Mouse (Mus musculus) embryo, embryonic 10 days (tissue): Measurements from ENCODE around the gene Sstr3.

Source experiments
- DNase-seq: peaks from one replicate; pipeline ENCODE4 v3.0.0-alpha.2; 2015; ENCODE audit warnings: low spot score

The Sstr3 gene

GRCm38 (mm10) chr15:78544561-78545001 is at the start of gene Sstr3:
Gene Sstr3 (minus strand): TSS chr15:78544685.
- DNase-seq = no peak

GRCm38 (mm10) chr15:78593896-78594425 is 49.5 kb upstream of the Sstr3 start:
- DNase-seq = no peak

- DNase-seq = no peak
Observed at GRCm38 (mm10) chr15:78592452-78592968, 48.0 kb upstream of the Sstr3 start.

GRCm38 (mm10) chr15:78591680-78592451 is 47.4 kb upstream of the Sstr3 start:
- no peak for DNase-seq

- no peak for DNase-seq
Observed at GRCm38 (mm10) chr15:78590785-78591184, 46.3 kb upstream of the Sstr3 start.

GRCm38 (mm10) chr15:78589936-78590335 is 45.5 kb upstream of the Sstr3 start:
- DNase-seq = no peak

GRCm38 (mm10) chr15:78588900-78589299 is 44.4 kb upstream of the Sstr3 start:
- DNase-seq = no peak

- DNase-seq = no peak
Observed at GRCm38 (mm10) chr15:78588049-78588448, 43.6 kb upstream of the Sstr3 start.

GRCm38 (mm10) chr15:78587050-78587994 is 42.8 kb upstream of the Sstr3 start:
- DNase-seq = peak; percentile 85

GRCm38 (mm10) chr15:78585404-78585803 is 40.9 kb upstream of the Sstr3 start:
- no peak for DNase-seq

GRCm38 (mm10) chr15:78583352-78583751 is 38.9 kb upstream of the Sstr3 start:
- no peak for DNase-seq

GRCm38 (mm10) chr15:78576284-78576810 is 31.9 kb upstream of the Sstr3 start:
- no peak for DNase-seq

- no peak for DNase-seq
Observed at GRCm38 (mm10) chr15:78572658-78573397, 28.3 kb upstream of the Sstr3 start, which contains the start of gene Rac2. Gene Rac2 (minus strand): TSS chr15:78572783.

GRCm38 (mm10) chr15:78572270-78572600 is 27.8 kb upstream of the Sstr3 start:
- DNase-seq = no peak

- peak; percentile 24 for DNase-seq
Observed at GRCm38 (mm10) chr15:78571554-78572269, 27.2 kb upstream of the Sstr3 start.

GRCm38 (mm10) chr15:78570170-78570569 is 25.7 kb upstream of the Sstr3 start:
- no peak for DNase-seq

- DNase-seq = no peak
Observed at GRCm38 (mm10) chr15:78567608-78568120, 23.2 kb upstream of the Sstr3 start.

- no peak for DNase-seq
Observed at GRCm38 (mm10) chr15:78564764-78565435, 20.4 kb upstream of the Sstr3 start.

GRCm38 (mm10) chr15:78563937-78564336 is 19.5 kb upstream of the Sstr3 start:
- DNase-seq = no peak

GRCm38 (mm10) chr15:78563344-78563743 is 18.9 kb upstream of the Sstr3 start:
- DNase-seq = no peak
